8 mouse cellular contexts compared by ENCODE assay signal in genomic region chr12:76837101-76837843, GRCm38 (mm10). TPM values are rescaled to one million over a fixed set of nuclear protein-coding genes. Genes with fewer than 3 reads are reported as not detected.
DNase-seq lines count a peak whose midpoint lies in the region; ATAC-seq and TF ChIP-seq lines count a peak whose summit lies in the region.

No protein-coding gene starts in this region.

- H3K36me3 ChIP-seq in hindbrain, embryonic 10.5 days, result no peaks in the 10 kb centered on the region
- no peaks in the 10 kb centered on the region for H3K36me3 ChIP-seq in lung, postnatal 0 days (ENCODE audit: insufficient read depth, low read length)

- H3K27me3 ChIP-seq in hindbrain, embryonic 10.5 days (ENCODE audit: insufficient read depth, poor library complexity, severe bottlenecking), result no peaks in the 10 kb centered on the region; the same call in 1 of the 2 replicates
- H3K27me3 ChIP-seq in lung, postnatal 0 days (replicated peaks; ENCODE audit: insufficient read depth, low read length), result no peaks in the 10 kb centered on the region

- H3K4me3 ChIP-seq in hindbrain, embryonic 10.5 days, result peak overlapping the region; percentile 72
- H3K4me3 ChIP-seq in lung, postnatal 0 days (ENCODE audit: low read depth, low read length), result peak overlapping the region; percentile 59

- H3K4me2 ChIP-seq in lung, postnatal 0 days (replicated peaks; ENCODE audit: low read depth, low read length), result peak overlapping the region; percentile 64

- no peak for TF ChIP-seq EP300 in lung, postnatal 0 days (IDR thresholded peaks at IDR 0.05)

- no peaks in the 10 kb centered on the region for H3K9me3 ChIP-seq in hindbrain, embryonic 10.5 days
- no peaks in the 10 kb centered on the region for H3K9me3 ChIP-seq in lung, postnatal 0 days (ENCODE audit: low read length)

- DNase-seq in MEL-GATA-1-ER (ENCODE audit: extremely low read depth, low read depth), result peak; percentile 95
- DNase-seq in cerebellum, adult 8-10 months, result peak; percentile 100
- peak; percentile 96 for DNase-seq in forelimb bud, embryonic 11.5 days (ENCODE audit: low read depth, low spot score)
- peak; percentile 96 for DNase-seq in hindbrain, embryonic 10.5 days (ENCODE audit: low spot score)
- DNase-seq in layer of hippocampus, adult 9-11 months, result peak; percentile 98
- DNase-seq in lung, postnatal 0 days (ENCODE audit: low spot score), result peak; percentile 98
- DNase-seq in ovary, postnatal 14 days (ENCODE audit: low spot score), result peak; percentile 95
- peak; percentile 99 for DNase-seq in thymus, postnatal 14 days

- ATAC-seq in lung, postnatal 0 days, result peak; percentile 99

- peaks cover 10% of the 10 kb centered on the region for H3K4me1 ChIP-seq in hindbrain, embryonic 10.5 days (replicated peaks)
- H3K4me1 ChIP-seq in lung, postnatal 0 days (ENCODE audit: insufficient read depth, low read depth, low read length), result no peaks in the 10 kb centered on the region; the same call in 1 of the 2 replicates

- peak; percentile 87 for TF ChIP-seq CTCF in lung, postnatal 0 days (IDR thresholded peaks at IDR 0.05)

- peak overlapping the region; percentile 61 for H3K9ac ChIP-seq in lung, postnatal 0 days (replicated peaks; ENCODE audit: low read depth)

- under 1% methylated on average over 43 of the region's 43 CpGs for WGBS in hindbrain, embryonic 10.5 days
- WGBS in lung, postnatal 0 days, result under 1% methylated on average over 43 of the region's 43 CpGs

- H3K27ac ChIP-seq in hindbrain, embryonic 10.5 days, result peak overlapping the region; percentile 90
- H3K27ac ChIP-seq in lung, postnatal 0 days (ENCODE audit: low read length), result peak overlapping the region; percentile 69

RNA-seq across cellular contexts. Expression of gene Rab15, which starts 14.6 kb away (rescaled TPM):
- 21.3 and 23.8 TPM in 2 replicates for polyA plus RNA-seq in hindbrain, embryonic 10.5 days (2016; fragmentation: Nextera tagmentation; extraction: Ambion mirVana)
- polyA plus RNA-seq in lung, postnatal 0 days (2015; fragmentation: Nextera tagmentation; extraction: Ambion mirVana), result 20.7 and 22.6 TPM in 2 replicates

RNA-seq across cellular contexts. Expression of gene Gpx2, which starts 41.9 kb away (rescaled TPM):
- 0.49 TPM in 1 of 2 replicates, not detected in the other for polyA plus RNA-seq in hindbrain, embryonic 10.5 days (2016; fragmentation: Nextera tagmentation; extraction: Ambion mirVana)
- 21.3 TPM in 2 replicates for polyA plus RNA-seq in lung, postnatal 0 days (2015; fragmentation: Nextera tagmentation; extraction: Ambion mirVana)

Comparison
In these comparisons a context has a peak if more than half of its experiments do, and no peak if none do; other contexts are left out.
1. Peak in every context shown above with its lines: DNase-seq, ATAC-seq, H3K4me3 ChIP-seq and H3K27ac ChIP-seq.
2. RNA of gene Gpx2, which starts 41.9 kb away (polyA plus RNA-seq): 21.3 TPM in lung, postnatal 0 days; 0.49 TPM in hindbrain, embryonic 10.5 days; every median in the first group is over 10 times any median in the second.